Mouse (Mus musculus) heart, adult 2 months (tissue): ENCODE measurements at regions not wholly inside any gene's neighbourhood (a gene's known extent, or its start where the extent isn't known, plus 50 kb on each side); places are given as distances from the start of the nearest gene placed in this dataset.

Experiments used
- CTCF ChIP-seq: fragments of 200-600 bp; IDR thresholded peaks from 2 replicates; pipeline ENCODE4 v1.8.1; 2022; ENCODE audit warnings: antibody characterized with exemption, mild to moderate bottlenecking, moderate library complexity
- POLR2A ChIP-seq: fragments of 200-500 bp; IDR thresholded peaks from 2 replicates; pipeline ENCODE4 v1.6.1; 2011; ENCODE audit warnings: mild to moderate bottlenecking, low read depth, low read length, control low read depth; ENCODE audit not compliant: insufficient read depth

- TF ChIP-seq CTCF (no peak), POLR2A (no peak)
Measured at GRCm38 (mm10) chr3:38128486-38129166, 356.0 kb downstream of the Ankrd50 start.
